Mouse (Mus musculus) layer of hippocampus, adult 18-20 months (tissue): ENCODE data around the gene Kremen1. TPM values are rescaled to one million over a fixed set of nuclear protein-coding genes. Genes with fewer than 3 reads are reported as not detected.

Experiments
- DNase-seq, 2 experiments: peaks; one replicate each; pipeline ENCODE4 v3.0.0; 2022; ENCODE audit warnings: low spot score in 2 of 2
- total RNA-seq, 2 experiments: library from RNA; stranded (reverse); gene quantifications; 2 replicates each; pipeline ENCODE4 v1.2.3; 2021

The Kremen1 gene
- total RNA-seq, 2 experiments from 2014 or later: 12.9 to 15.5 TPM

DNA sequence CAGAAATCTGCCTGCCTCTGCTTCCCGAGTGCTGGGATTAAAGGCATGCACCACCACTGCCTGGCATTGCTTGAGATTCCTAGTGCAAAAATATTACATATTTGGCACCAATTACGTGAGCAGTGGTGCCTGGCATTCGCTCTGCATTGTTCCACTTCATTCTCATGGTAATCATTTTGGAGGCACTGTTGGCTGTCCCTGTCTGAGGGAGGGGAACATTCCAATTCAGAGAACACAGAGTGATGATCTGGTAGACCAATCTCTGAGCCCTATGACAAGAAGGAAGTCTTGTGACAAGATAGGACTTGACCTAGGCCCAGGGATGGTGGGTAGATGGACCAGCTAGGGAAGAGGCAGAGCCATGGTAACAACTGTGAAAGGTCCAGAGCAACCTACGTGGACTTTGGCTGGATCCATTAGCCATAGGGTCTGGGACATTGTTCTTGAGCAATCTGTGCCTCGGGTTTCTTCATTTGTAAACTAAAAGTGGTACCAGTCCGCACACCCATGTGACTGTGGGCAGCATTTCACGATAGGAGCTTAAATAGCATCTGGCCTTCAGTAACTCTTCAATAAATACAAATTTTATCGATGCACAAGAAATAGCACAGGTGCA, 8.6 kb upstream of the Kremen1 start:
- no peak for DNase-seq

DNA sequence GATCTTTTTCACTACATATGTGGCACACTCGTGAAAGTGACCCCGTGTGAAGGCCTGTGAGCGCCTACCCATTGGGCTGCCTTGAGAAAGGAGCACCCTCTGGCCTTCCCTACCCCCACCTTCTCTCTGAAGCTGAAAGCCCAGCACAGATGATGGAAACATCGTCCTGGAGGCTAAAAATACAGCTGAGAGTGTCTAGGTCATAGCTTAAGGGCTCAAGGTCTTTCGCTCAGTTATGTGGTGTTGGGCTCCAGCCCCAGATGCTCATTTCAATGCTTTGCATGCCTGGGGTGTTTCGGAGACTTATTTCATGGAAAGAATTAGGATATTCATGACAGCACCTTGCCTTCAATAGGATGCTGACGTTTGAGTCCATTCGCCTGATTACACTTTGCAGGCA, 4.4 kb upstream of the Kremen1 start:
- no peak for DNase-seq

DNA sequence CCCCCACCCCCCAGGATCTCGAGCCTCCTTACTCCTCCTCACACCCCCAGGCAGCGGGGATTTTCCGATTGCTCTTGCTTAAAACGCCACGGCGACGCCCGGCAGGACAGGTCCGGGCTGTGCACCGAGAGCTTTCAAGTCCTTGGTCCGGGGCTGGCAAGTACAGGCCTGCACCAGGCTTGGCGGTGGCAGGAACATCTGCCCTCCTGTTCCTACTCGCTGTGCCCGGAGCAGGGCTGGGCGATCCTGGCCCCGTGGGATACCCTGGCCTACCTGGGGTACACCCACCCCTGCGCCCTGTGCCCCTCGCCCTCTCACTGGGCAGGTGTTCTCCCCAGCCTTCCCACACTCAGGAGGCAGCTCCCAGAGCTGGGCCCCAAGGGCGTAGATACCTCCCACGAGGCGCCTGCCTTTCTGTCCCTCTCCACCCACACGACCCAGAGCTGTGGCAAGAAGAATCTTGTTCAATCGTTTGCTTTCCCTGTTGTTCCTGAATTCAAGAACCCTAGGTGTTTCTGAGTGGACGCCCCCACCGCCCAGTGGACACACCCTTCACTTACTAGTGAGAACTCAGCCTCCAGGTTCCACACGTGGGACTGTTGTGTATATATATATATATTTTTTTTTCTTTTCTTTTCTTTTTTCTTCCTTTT, 1.8 kb upstream of the Kremen1 start:
- DNase-seq: no peak

DNA sequence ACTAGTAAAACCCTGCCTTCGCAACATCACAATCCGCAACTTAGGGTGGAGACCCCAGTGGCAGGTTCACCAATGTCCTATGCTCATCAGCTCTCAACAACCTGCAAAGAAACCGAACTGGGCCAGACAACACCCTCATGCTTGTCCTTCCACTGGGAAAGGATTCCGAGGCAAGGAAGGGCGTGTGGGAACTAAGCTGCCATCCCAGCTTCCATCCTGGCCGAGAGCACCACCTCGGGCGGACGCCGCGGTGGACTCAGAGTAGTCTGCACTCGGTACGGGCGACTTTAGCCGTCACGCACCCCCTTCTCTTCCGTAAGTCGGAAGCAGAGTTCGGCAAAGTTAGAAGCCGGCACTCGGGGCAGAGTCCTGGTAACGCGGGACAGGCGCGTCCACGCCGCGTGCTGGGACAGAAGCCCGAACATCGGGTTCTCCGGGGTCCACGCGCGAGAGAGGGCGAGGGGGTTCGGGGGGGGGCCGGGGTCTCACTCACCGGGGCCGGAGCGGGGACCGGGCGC, 357 bp downstream of the Kremen1 start:
- peak in 1 of 2 experiments; percentile 26 for DNase-seq

DNA sequence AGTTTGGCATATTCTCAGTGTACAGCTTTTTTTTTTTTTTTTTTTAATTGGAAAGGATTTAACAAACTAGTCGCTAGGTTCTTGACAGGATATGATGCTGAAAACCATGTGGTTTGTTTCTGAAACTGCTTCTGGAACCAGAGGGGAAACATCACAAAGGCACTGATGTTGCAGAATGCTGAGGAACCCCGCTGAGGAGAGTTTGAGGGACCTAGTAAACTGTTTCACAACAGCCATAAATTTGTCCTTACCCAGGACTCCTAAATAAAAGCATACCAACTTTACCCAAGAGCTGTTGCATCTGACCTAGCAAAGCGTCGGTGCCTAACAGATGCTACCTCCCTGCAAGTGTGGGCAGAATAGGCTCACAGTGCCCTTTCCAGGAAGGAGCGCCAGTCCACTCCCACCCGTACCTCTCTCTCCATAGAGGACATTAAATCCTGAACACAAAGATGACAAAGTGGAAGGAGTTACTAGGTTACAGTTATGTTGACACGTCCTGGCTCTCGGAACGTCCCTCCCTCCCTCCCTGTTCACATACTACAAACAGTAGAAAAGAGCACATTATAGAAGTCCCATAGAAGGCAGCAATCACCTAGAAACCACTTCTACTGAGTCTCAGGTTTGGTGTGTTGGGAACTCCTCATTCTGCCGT, 1.3 kb downstream of the Kremen1 start:
- DNase-seq: no peak

DNA sequence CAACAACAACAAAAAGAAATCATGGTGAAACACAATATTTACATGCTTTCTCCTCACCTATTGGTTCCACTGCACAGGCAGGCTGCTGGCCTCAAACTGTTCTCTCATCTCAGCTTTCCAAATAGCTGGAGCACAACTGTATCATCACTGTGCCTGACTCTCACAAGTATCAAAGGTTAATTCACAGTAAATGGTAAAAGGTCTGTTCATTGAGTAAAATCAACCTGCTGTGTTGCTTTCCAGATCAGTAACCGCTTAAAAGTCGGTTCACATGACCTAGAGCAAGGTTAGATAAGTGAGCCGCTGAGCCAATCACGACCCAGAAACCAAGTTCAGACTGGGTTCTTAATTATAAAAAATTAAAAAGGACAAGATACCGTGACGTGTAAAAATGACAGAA, 3.3 kb downstream of the Kremen1 start:
- DNase-seq: no peak

DNA sequence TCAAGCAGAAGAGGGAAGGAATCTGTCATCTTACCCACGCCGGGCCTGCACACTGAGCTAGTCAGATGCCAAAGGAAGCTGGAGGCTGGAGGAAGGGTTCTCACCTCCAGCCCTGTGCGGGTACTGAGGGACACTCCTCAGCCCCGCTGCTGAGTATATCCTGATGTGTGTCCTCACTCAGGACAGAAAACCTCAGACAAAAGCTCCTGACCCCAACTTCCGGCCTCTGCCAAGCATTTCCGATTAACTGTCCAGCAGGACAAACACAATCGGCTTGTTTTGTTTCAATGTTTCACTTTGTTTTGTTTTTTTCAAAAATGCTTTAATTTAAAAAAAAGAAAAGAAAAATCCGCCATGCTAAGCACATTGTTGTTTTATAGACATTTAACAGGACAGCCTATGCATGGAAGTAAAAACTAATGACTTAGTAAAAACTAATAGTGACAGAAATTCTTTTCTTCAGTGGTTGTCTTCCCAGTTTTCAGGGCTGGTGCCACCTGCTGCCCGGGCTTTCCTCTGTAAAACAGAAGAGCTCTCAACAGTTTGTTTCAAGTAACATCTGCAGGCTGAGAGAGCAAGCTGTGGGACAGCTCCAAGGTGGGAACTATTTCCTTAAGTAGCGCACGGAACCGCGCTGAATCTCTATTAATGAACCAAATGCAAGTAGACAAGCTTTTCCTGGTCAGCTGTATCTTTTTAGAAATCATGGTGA, 4.1 kb downstream of the Kremen1 start:
- no peak for DNase-seq

DNA sequence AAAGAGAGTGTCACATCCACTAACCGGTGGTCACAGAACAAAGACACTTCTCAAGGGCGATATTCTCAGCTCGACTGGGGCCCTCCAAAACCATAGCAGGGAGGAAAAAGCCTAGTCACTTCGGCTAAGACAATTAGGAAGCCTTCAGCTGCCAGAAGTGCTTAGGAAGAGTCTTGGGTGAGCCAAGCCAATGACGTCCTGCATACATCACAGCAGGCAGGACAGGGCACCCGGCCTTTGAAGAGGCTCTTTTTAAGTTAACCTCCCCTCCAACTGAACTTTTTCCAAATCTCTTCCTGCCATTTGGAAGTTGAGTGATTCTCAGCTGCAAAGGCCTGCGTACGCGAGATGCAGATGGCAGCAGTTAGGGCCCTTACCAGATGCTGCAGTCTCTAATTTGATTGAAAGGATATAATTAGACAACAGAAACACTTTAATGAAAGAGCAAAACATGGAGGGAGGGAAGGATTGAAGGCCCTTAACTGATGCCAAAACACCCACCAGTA, 5.8 kb downstream of the Kremen1 start:
- peak in 1 of 2 experiments; percentile 58 for DNase-seq

DNA sequence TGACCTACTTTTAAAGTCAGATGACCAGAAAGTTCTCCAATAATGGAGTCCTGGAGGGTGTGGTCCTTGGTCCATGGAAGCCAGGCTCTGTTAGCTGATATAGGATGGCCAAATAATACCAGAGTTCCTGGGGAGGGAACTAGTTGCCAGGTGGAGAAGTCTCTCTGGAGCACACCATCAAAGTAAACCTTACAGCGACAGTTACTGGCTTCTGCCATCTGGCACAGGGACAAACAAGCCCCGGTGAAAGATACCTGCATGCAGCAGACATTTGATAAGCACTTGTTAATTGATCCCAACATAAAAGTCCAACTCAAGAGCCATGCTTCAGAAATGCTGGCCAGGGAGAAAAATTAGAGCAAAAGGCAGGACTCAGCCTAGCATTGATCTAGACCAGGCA, 7.3 kb downstream of the Kremen1 start:
- no peak for DNase-seq

DNA sequence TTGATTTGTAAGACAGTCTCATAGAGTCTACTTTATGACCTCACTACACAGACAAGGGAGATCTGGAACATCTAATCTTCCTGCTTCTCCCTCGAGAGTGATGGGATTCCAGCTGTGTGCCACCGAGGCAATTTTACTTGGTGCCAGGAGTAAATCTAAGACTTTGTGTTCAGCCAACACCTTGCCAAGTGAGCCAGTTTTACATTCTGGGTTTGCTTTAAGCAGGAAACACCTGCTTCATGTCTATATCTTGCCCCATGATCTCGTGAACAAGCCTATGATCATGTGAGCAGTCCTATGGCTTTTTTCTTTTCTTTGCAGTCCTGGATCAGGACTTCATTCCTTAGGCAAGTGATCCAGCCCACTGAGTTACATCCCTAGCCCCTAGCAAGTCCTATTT, 7.8 kb downstream of the Kremen1 start:
- DNase-seq: no peak

DNA sequence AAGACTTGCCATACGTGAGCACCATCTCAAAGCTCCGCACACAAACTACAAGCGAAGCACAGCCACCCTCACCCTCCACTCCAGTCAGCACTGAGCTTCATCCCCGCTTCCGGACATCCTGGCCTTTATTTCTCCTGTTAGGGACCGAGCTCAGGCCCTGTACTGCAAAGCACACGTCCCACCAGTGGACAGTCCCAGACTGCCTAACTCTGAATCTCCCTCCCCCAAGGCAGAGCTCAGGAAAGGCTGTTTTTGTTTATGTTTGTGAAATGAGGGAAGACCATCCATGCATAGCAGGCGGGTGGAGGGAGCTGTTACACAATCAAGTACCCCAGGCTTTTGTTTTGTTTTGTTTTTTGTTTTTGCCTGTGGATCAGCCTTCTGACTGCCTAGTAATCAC, 8.6 kb downstream of the Kremen1 start:
- DNase-seq: no peak

DNA sequence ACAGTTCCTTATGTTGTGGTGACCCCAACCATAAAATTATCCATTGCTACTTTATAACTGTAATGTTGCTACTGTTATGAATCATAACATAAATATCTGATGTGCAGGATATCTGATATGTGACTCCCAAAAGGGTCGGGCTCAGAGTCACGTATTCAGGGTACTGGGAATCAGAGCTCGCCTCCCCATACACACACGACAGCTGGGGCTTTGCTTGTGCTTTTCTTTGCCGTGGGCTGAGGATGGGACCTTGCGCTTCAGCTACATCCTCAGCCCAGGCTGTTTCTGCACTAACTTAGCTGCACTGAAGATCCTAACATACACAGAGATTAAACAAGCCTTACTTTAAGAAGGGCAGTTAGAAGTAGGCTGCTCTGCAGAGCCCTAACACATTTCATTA, 10.2 kb downstream of the Kremen1 start:
- DNase-seq: no peak

DNA sequence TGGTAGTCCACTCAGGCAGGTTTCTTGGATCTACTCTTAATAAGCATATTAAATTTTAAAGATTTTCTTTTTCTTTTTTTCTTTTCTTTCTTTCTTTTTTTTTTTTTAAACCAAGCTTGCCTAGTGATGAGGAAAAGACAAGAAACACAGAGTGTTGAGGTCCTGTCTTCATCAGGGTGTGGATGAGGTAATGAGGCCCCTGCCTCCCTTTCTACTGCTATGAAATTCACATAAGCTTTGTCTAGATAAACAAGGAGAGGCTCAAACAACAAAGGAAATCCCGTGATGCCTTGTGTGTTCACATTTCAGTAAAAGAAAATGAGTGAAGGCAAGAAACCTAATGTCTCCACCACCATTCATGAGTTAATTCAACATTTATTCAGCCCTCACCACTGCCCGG, 13.2 kb downstream of the Kremen1 start:
- DNase-seq: no peak

DNA sequence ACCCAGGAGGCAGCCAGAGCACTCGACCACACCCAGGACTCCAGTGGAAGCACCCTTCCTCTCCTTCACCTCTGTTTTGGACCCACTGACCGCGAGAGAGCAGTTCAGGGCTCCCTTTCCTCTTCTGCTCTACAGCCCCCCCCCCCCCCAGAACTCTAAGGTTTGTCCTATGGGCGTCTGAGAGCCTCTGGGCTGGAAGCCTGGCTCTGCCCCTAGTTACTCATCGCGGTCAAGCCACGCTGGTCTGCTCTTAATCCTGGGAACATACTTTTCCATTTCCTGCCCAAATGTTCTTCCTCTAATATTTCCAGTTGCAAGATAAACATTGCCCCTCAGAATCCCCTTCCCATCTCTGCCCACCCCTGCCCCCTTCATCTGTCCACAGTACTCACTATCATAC, 15.9 kb downstream of the Kremen1 start:
- no peak for DNase-seq

DNA sequence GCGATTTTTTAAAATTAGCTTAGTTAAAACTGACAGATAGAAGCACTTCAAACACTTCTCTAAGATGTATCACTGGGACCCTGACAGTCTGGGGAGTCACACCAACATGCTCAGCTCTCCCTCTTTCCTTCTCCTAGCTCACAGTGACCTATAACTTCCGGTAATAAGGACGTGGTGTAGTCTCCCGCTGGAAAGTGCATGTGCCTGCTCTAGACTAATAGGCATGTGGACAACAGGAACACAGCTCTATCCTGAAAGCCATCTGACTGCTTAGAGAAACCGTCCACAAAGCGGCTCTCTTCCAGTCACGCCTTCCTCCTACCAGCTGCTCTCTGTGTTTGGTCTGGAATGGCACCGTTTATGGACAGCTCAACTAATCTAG, 16.6 kb downstream of the Kremen1 start:
- DNase-seq: peak in 1 of 2 experiments; percentile 38

DNA sequence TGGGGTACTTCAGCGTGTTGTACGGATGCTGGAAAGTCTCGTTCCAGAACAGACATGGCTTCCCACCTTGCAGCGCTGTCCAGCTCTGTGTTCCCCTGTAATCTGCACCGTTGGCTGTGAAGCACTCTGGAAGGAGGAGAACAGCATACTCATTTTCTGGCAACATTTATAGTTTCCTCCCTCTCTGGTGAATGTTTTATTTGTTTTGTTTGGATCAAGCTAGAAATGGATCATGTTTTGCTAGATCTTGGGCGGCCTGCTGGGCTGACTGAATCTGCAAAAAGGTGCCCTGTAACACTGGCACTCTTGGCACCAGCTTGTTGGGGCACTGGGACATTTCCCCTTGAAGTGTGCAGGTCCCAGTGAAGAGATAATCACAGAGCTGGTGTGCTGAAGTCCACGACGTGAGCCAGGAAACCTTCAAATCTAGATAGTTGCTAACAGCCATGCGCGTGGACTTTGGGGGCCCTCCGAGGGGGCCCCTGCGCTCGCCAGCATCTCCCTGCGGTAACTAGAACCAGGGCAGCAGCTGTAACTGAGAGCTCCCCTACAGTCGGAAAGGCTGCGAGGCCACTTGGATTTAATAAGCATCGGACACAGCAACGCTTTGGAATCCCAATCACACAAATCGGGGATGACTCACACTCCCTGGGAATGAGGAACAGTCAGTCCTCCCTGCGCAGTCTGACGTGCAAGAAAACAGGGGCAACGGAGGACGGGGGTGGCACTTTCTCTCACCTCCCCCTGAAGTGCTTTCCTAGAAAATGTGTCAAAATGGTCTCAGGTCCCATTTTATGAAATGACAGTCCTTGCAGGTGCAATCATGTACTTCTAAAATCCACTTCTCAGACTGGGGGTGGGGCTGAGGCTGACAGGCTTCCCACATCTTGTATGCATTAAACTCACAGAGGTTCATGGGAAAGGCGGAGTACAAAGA, 17.3 kb downstream of the Kremen1 start:
- DNase-seq: peak; percentile 62 to 79

DNA sequence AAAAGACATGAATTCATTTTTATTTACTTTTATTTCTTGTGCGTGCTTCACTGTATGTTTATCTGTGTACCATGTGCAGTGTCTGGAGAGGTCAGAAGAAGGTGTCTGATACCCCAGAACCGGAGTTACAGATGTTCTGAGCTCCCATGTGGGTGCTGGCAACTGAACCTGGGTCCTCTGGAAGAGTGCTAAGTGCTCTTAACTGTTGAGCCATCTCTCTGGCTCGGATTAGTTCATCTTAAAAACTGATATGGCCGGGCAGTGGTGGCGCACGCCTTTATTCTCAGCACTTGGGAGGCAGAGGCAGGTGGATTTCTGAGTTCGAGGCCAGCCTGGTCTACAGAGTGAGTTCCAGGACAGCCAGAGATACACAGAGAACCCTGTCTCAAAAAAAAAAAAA, 18.1 kb downstream of the Kremen1 start:
- no peak for DNase-seq

DNA sequence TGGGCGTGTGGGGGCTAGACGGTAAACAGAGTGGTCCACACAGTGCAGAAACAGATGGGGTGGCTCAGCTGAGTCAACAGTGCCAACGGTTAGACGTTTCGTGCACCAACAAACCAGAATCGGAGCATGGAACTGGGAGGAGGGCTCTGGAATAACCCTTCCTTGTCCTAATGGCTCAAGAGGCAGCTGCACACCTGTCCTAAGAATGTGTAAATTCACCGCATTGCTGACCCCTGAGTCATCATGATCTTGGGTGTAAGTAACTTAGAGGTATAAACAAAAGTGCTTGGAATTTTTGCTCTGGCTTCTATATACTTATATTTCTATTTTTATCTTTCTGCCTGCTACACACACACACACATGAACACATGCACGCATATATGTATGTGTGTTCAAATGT, 19.2 kb downstream of the Kremen1 start:
- peak in 1 of 2 experiments; percentile 14 for DNase-seq

DNA sequence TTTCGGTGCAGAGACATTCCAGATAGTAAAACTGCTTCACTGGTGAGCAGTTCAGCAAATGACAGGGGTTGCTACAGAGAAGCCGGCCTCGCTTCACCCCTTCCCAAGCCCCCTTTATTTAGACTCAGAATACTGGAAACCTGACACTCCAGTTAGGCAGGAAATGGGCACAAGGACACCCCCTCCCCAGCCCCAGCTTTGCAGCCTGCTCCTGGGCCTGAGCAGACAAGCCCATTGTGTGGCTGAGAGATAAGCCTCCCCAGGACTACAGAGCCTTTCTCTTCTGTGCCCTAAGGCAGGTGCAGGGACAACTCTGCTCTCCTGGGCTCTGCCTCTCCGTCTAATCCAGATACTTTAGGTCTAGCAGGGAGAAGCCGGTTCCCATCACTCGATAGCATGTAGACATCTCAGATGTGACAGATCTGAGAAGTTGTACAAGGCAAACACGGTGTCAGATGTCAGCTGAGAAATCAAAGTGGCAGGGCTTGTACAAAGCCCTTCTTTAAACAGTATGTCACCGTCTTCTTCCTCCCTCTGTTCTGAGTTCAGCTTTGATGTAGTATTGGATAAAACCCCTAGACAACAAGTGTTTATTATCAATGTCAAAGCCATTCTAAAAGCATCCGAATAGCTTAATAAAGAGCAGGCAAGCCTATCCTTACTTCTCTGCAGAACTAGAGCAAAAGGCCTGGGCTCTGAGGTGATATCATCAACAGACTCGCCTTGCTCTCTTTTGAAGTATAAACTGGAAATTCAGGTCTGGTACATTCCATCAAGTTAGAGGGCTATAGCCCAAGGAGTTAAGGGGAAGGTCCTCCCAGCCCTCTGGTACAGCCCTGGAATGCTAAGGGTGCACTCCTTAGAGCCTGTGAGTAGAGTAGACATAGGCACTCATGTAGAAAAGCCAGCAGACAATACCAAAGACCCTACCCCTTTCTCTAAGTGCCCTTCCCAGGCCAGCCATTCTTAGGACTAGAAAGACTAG, 21.4 kb downstream of the Kremen1 start:
- DNase-seq: no peak
